Mouse (Mus musculus) left cerebral cortex, adult 18-20 months (tissue): Measurements from ENCODE around the gene Soat2. TPM values are rescaled to one million over a fixed set of nuclear protein-coding genes. Genes with fewer than 3 reads are reported as not detected.

ENCODE experiments used
- total RNA-seq, 2 experiments: library from RNA; stranded (reverse); gene quantifications; 2 replicates each; pipeline ENCODE4 v1.2.3; 2021

Soat2 gene
- total RNA-seq, 2 experiments from 2014 or later = 0.30 TPM; not detected in 1

Other genes with a start within 250 kb of the Soat2 start
- not detected for gene Krt4, start 225.8 kb upstream of the Soat2 start, total RNA-seq
- not detected for gene Krt79, start 210.2 kb upstream of the Soat2 start, total RNA-seq
- not detected for gene Krt78, start 196.2 kb upstream of the Soat2 start, total RNA-seq
- not detected for gene Krt8, start 146.0 kb upstream of the Soat2 start, total RNA-seq
- gene Krt18, start 122.3 kb upstream of the Soat2 start, total RNA-seq = under 1 TPM in 1 of 2 experiments, not detected in 1; 0.26 TPM
- 100 to 1,000 TPM; 173 to 179 TPM for gene Eif4b, start 76.8 kb upstream of the Soat2 start, total RNA-seq
- gene Tns2, start 50.1 kb upstream of the Soat2 start, total RNA-seq = 10 to 100 TPM; 16.0 to 21.8 TPM
- gene Spryd3, start 14.3 kb upstream of the Soat2 start, total RNA-seq = 100 to 1,000 TPM; 153 to 163 TPM
- gene Igfbp6, start 6.2 kb upstream of the Soat2 start, total RNA-seq = 10 to 100 TPM; 60.2 to 61.6 TPM
- 10 to 100 TPM; 71.0 to 71.7 TPM for gene Zfp740, start 52.7 kb downstream of the Soat2 start, total RNA-seq
- gene Csad, start 54.2 kb downstream of the Soat2 start, total RNA-seq = 10 to 100 TPM; 28.5 to 30.6 TPM
- gene Itgb7, start 81.4 kb downstream of the Soat2 start, total RNA-seq = 1 to 10 TPM in 1 of 2 experiments, under 1 TPM in 1; 0.91 to 1.1 TPM
- gene Rarg, start 107.0 kb downstream of the Soat2 start, total RNA-seq = 10 to 100 TPM; 12.8 to 15.7 TPM
- gene Gm9918, start 120.0 kb downstream of the Soat2 start, total RNA-seq = not detected
- gene Mfsd5, start 128.9 kb downstream of the Soat2 start, total RNA-seq = 10 to 100 TPM; 42.8 to 44.5 TPM
- gene Espl1, start 145.7 kb downstream of the Soat2 start, total RNA-seq = 1 to 10 TPM in 1 of 2 experiments, under 1 TPM in 1; 0.77 to 1.4 TPM
- 100 to 1,000 TPM; 467 to 479 TPM for gene Pfdn5, start 175.6 kb downstream of the Soat2 start, total RNA-seq
- 10 to 100 TPM; 55.5 to 61.0 TPM for gene Myg1, start 181.2 kb downstream of the Soat2 start, total RNA-seq
- gene Aaas, start 200.2 kb downstream of the Soat2 start, total RNA-seq = 10 to 100 TPM; 15.5 to 18.3 TPM
- under 1 TPM; 0.44 to 0.68 TPM for gene Sp7, start 216.7 kb downstream of the Soat2 start, total RNA-seq